Mouse (Mus musculus) intestine, embryonic 14.5 days (tissue): ENCODE data around the gene Hps1. TPM values are rescaled to one million over a fixed set of nuclear protein-coding genes. Genes with fewer than 3 reads are reported as not detected.
A peak's percentile ranks its signal among the peaks of the same experiment; 100 is the strongest.

Experiments
- ATAC-seq: fragments of 200-750 bp; cut with Nextera tagmentation; replicated peaks from 2 replicates; pipeline ENCODE4 v1.8.0; 2017; ENCODE audit warnings: low read depth, moderate number of reproducible peaks, moderate TSS enrichment, moderate library complexity; ENCODE audit not compliant: low FRiP score, low TSS enrichment
- DNase-seq: peaks from one replicate; pipeline ENCODE4 v3.0.0-alpha.2; 2018; ENCODE audit warnings: low spot score
- H3K27ac ChIP-seq: fragments of 300-500 bp; sonication (generic); 2 replicates; pipeline ENCODE4 v1.5.1; 2014; ENCODE audit warnings: low read depth, mild to moderate bottlenecking, control low read depth
- H3K27me3 ChIP-seq: fragments of 300-500 bp; sonication (generic); replicated peaks from 2 replicates; pipeline ENCODE4 v1.6.1; 2014; ENCODE audit warnings: low read length, control low read depth; ENCODE audit not compliant: control insufficient read depth, insufficient read depth
- H3K36me3 ChIP-seq: fragments of 300-500 bp; sonication (generic); 2 replicates; pipeline ENCODE4 v1.6.1; 2014; ENCODE audit warnings: low read length, control low read depth; ENCODE audit not compliant: control insufficient read depth, insufficient read depth
- H3K4me1 ChIP-seq: fragments of 300-500 bp; sonication (generic); replicated peaks from 2 replicates; pipeline ENCODE4 v1.6.1; 2014; ENCODE audit warnings: low read length, control low read depth, mixed read lengths; ENCODE audit not compliant: control insufficient read depth, insufficient read depth
- H3K4me2 ChIP-seq: fragments of 300-500 bp; sonication (generic); 2 replicates; pipeline ENCODE4 v1.6.1; 2014; ENCODE audit warnings: low read length
- H3K4me3 ChIP-seq: fragments of 300-500 bp; sonication (generic); 2 replicates; pipeline ENCODE4 v1.5.1; 2014; ENCODE audit warnings: low read depth, low read length, control low read depth, mixed read lengths
- H3K9ac ChIP-seq: fragments of 300-500 bp; sonication (generic); 2 replicates; pipeline ENCODE4 v1.6.1; 2014; ENCODE audit warnings: mild to moderate bottlenecking, low read length
- H3K9me3 ChIP-seq: fragments of 300-500 bp; sonication (generic); 2 replicates; pipeline ENCODE4 v1.6.1; 2016; ENCODE audit warnings: low read length, control low read depth; ENCODE audit not compliant: control insufficient read depth
- WGBS: fragments of 180-500 bp; shearing (Covaris S2); extraction: QIAGEN DNeasy Blood & Tissue Kit; methylation state at CpG from one replicate; pipeline ENCODE4 v1.1.7; 2014; 5-methylcytosine and 5-hydroxymethylcytosine counted together
- polyA plus RNA-seq: library from polyadenylated mRNA; unstranded; fragments of >200 nt; fragmentation: Nextera tagmentation; extraction: Ambion mirVana; gene quantifications from 2 replicates; pipeline ENCODE4 v1.2.1, GENCODE M21; 2014

Hps1 gene
- polyA plus RNA-seq, 1 experiment from 2014 or later, result 14.0 TPM

DNA sequence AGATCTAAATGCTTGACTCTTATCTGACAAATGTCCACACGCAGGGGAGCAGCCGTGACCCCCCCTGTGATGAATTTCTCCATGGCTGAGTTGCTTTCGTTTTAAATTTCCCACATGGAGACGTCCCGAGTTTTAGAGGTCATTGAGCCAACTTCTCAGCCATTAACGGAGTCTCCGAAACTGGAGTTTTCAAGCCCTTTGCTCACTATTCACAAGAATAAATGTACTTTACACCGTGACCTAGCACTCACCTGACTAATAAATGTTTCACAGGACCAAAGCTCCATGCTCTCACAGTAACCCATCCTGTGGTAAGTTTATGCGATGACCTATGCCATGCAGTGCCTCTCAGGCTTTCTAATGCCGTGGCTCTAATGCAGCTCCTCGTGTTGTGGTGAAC is 29.6 kb downstream of the Hps1 start:
- H3K4me2 ChIP-seq, result no peak overlapping the region
- H3K27ac ChIP-seq, result no peak overlapping the region
- 63% methylated on average over 11 of the region's 11 CpGs for WGBS
- H3K4me3 ChIP-seq, result no peak overlapping the region
- DNase-seq (no peak), ATAC-seq (no peak)
- H3K36me3 ChIP-seq, result no peaks in the 10 kb centered on the region
- H3K9ac ChIP-seq, result no peak overlapping the region
- H3K4me1 ChIP-seq, result peaks cover 20% of the 10 kb centered on the region
- H3K9me3 ChIP-seq, result no peaks in the 10 kb centered on the region
- H3K27me3 ChIP-seq, result no peaks in the 10 kb centered on the region

GRCm38 (mm10) chr19:42746702-42747101 is 33.1 kb downstream of the Hps1 start:
- H3K4me1 ChIP-seq, result peaks cover 23% of the 10 kb centered on the region
- H3K27me3 ChIP-seq, result no peaks in the 10 kb centered on the region
- 89% methylated on average over 8 of the region's 8 CpGs for WGBS
- ATAC-seq (no peak), DNase-seq (no peak)
- no peaks in the 10 kb centered on the region for H3K9me3 ChIP-seq
- H3K27ac ChIP-seq, result no peak overlapping the region
- no peak overlapping the region for H3K4me3 ChIP-seq
- H3K4me2 ChIP-seq, result no peak overlapping the region
- no peaks in the 10 kb centered on the region for H3K36me3 ChIP-seq
- no peak overlapping the region for H3K9ac ChIP-seq

GRCm38 (mm10) chr19:42745869-42746224 is 33.9 kb downstream of the Hps1 start:
- DNase-seq (no peak), ATAC-seq (no peak)
- peaks cover 27% of the 10 kb centered on the region for H3K4me1 ChIP-seq
- WGBS, result 63% methylated on average over 4 of the region's 4 CpGs
- no peaks in the 10 kb centered on the region for H3K27me3 ChIP-seq
- H3K9me3 ChIP-seq, result no peaks in the 10 kb centered on the region
- H3K36me3 ChIP-seq, result no peaks in the 10 kb centered on the region
- no peak overlapping the region for H3K27ac ChIP-seq
- H3K4me2 ChIP-seq, result no peak overlapping the region
- H3K9ac ChIP-seq, result no peak overlapping the region
- H3K4me3 ChIP-seq, result no peak overlapping the region

GRCm38 (mm10) chr19:42745084-42745868 is 34.5 kb downstream of the Hps1 start:
- Histone ChIP-seq H3K36me3 (no peaks in the 10 kb centered on the region), H3K9me3 (no peaks in the 10 kb centered on the region), H3K4me1 (peaks cover 27% of the 10 kb centered on the region), H3K4me2 (no peak overlapping the region), H3K9ac (no peak overlapping the region), H3K27ac (peak overlapping the region; percentile 60; the same call in 1 of the 2 replicates), H3K4me3 (no peak overlapping the region), H3K27me3 (no peaks in the 10 kb centered on the region)
- DNase-seq (no peak), ATAC-seq (no peak)
- 44% methylated on average over 9 of the region's 9 CpGs for WGBS

DNA sequence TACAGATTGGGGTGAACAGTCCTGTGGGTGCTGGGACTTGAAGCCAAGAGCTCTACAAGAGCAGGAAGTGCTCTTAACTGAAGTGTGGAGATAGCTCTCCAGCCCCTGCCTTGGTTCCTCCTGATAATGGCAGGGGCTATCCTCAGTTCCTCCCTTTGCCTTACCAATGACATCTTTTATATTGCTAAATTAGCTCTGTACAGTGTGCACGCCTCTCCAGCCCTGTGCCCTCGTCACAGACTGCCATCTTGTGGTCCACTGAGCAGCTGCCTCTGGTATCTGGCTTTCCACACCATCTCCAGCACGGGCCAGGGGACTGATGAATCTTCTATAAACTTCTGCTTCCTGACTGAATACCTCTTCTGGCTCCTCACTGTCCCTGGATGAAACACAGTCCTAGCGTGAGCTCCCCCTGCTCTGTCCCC is 35.6 kb downstream of the Hps1 start:
- DNase-seq, result peak; percentile 74
- Histone ChIP-seq H3K4me3 (no peak overlapping the region), H3K27me3 (no peaks in the 10 kb centered on the region), H3K4me1 (peaks cover 27% of the 10 kb centered on the region), H3K9me3 (no peaks in the 10 kb centered on the region), H3K9ac (no peak overlapping the region), H3K27ac (peak overlapping the region; percentile 60; the same call in 1 of the 2 replicates), H3K4me2 (no peak overlapping the region), H3K36me3 (no peaks in the 10 kb centered on the region)
- peak; percentile 71 for ATAC-seq
- 18% methylated on average over 4 of the region's 4 CpGs for WGBS

GRCm38 (mm10) chr19:42743261-42743660 is 36.5 kb downstream of the Hps1 start:
- no peaks in the 10 kb centered on the region for H3K36me3 ChIP-seq
- H3K27ac ChIP-seq, result no peak overlapping the region
- DNase-seq (no peak), ATAC-seq (no peak)
- peaks cover 27% of the 10 kb centered on the region for H3K4me1 ChIP-seq
- H3K4me3 ChIP-seq, result no peak overlapping the region
- no peaks in the 10 kb centered on the region for H3K9me3 ChIP-seq
- WGBS, result 80% methylated on average over 16 of the region's 16 CpGs
- H3K27me3 ChIP-seq, result no peaks in the 10 kb centered on the region
- H3K4me2 ChIP-seq, result no peak overlapping the region
- H3K9ac ChIP-seq, result no peak overlapping the region

DNA sequence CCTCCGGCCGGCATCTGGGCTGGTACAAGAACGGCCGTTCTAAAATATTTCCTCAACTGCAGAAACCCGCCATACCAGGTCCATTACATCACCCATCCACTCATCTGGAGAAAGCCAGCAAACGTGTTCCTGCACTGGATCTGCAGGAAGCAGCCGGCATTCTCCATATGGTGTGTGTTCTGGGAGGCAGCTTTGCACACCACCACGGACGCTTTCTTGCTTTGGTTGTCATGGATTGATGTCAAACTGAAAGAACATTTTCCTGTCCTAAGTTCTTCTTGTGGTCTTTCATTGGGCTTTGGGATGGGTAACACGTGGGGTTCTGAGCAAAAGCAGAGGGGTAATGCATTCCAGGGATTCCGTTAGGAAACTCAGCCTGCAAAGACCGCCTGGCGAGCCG is 37.9 kb downstream of the Hps1 start:
- no peaks in the 10 kb centered on the region for H3K9me3 ChIP-seq
- H3K4me2 ChIP-seq, result no peak overlapping the region
- WGBS, result 30% methylated on average over 14 of the region's 14 CpGs
- DNase-seq, result no peak
- H3K4me1 ChIP-seq, result peaks cover 27% of the 10 kb centered on the region
- peak; percentile 29; the same call in 1 of the 2 replicates for ATAC-seq
- H3K4me3 ChIP-seq, result no peak overlapping the region
- H3K27ac ChIP-seq, result peak overlapping the region; percentile 12; the same call in 1 of the 2 replicates
- no peaks in the 10 kb centered on the region for H3K36me3 ChIP-seq
- H3K27me3 ChIP-seq, result no peaks in the 10 kb centered on the region
- H3K9ac ChIP-seq, result no peak overlapping the region

DNA sequence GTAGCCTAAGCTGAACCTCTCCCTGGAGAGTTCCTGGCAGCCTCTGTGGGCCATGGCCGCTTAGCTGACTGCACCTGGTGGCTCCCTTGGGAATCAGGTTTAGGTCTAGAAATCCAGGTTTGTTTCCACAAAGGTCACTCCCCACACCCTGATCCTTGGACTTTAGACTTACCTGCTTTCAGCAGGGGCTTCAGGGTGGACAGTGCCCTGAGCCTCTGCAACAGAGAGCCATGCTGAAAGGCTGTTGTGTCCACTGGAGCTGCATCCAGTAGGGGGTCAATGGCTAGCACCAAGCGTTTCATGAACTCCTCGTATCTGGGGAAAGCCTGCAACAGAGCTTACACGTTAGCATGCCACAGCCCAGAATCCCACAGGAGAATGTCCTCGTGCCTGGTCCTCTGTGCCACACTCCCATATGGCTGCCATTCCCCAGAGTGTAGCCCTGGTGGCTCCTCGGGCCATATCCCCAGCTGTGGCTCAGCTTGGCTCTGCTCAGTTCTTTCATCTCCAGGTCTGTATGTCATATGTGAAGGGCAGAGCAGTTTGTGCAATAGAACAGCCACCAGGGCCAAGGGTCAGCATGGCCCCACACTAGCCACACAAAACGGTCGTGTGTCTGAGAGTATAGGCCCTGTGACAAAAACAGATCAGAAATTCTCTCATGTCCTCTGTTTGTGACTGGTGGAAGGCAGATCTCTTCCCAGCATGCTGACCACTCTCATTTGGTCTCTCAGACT is 39.4 kb downstream of the Hps1 start:
- Histone ChIP-seq H3K4me1 (peaks cover 23% of the 10 kb centered on the region), H3K4me3 (no peak overlapping the region), H3K36me3 (no peaks in the 10 kb centered on the region), H3K27me3 (no peaks in the 10 kb centered on the region), H3K9ac (no peak overlapping the region), H3K9me3 (no peaks in the 10 kb centered on the region), H3K27ac (no peak overlapping the region), H3K4me2 (no peak overlapping the region)
- no peak for ATAC-seq
- WGBS, result 87% methylated on average over 8 of the region's 8 CpGs
- DNase-seq, result no peak
